Mouse (Mus musculus) G1E (cell line): ENCODE measurements around the gene Gns. TPM values are rescaled to one million over a fixed set of nuclear protein-coding genes. Genes with fewer than 3 reads are reported as not detected.

ENCODE experiments used
- ATAC-seq: 2 replicates; pipeline ENCODE4 v1.8.0; 2016; ENCODE audit warnings: mild to moderate bottlenecking; ENCODE audit not compliant: insufficient number of reproducible peaks, poor library complexity, low FRiP score, severe bottlenecking; ENCODE audit errors: extremely low read depth
- DNase-seq: peaks from one replicate; pipeline ENCODE4 v3.0.0; 2012; ENCODE audit warnings: low spot score
- H3K27me3 ChIP-seq: 2 replicates; pipeline ENCODE4 v1.6.1; 2012; ENCODE audit warnings: mild to moderate bottlenecking, low read length, inconsistent platforms; ENCODE audit not compliant: insufficient read depth
- H3K36me3 ChIP-seq: replicated peaks from 2 replicates; pipeline ENCODE3; 2012; ENCODE audit warnings: mild to moderate bottlenecking, inconsistent platforms
- H3K4me1 ChIP-seq: 2 replicates; pipeline ENCODE4 v1.6.1; 2012; ENCODE audit warnings: low read depth, low read length, inconsistent platforms, mixed read lengths; ENCODE audit not compliant: insufficient read depth
- H3K4me3 ChIP-seq: 2 replicates; pipeline ENCODE4 v1.5.1; 2012; ENCODE audit warnings: low read depth, mild to moderate bottlenecking, inconsistent platforms, low read length, moderate library complexity, mixed read lengths
- H3K9me3 ChIP-seq: replicated peaks from 2 replicates; pipeline ENCODE4 v1.6.1; 2012; ENCODE audit warnings: inconsistent platforms
- CTCF ChIP-seq: IDR thresholded peaks from 2 replicates; pipeline ENCODE4 v1.5.1; 2012; ENCODE audit warnings: low read depth, low read length, inconsistent platforms, mixed read lengths
- GATA1 ChIP-seq: IDR thresholded peaks from 2 replicates; pipeline ENCODE4 v1.6.1; 2012; ENCODE audit warnings: borderline replicate concordance, low read length, inconsistent platforms, mixed read lengths
- GATA2 ChIP-seq: IDR thresholded peaks from 2 replicates; pipeline ENCODE4 v1.6.1; 2012; ENCODE audit warnings: low read depth, low read length, inconsistent platforms, borderline replicate concordance
- POLR2AphosphoS5 ChIP-seq: IDR thresholded peaks from 2 replicates; pipeline ENCODE4 v1.6.1; 2012; ENCODE audit warnings: low read depth, low read length, inconsistent platforms; ENCODE audit not compliant: insufficient replicate concordance
- TAL1 ChIP-seq: conservative IDR thresholded peaks from 2 replicates; pipeline ENCODE4 v1.6.1; 2012; ENCODE audit warnings: low read depth, low read length, inconsistent platforms, mixed read lengths
- polyA plus RNA-seq: library from polyadenylated mRNA; stranded (reverse); fragments of >175 nt; gene quantifications from 2 replicates; pipeline ENCODE4 v1.2.3, GENCODE M21; 2012
- total RNA-seq, 2 experiments: library from RNA; stranded (forward) in 1 of 2; stranded (reverse) in 1 of 2; fragments of 200-1000 nt in 1 of 2; fragments of >200 nt in 1 of 2; fragmentation: Nextera tagmentation in 1 of 2; gene quantifications; 2 replicates each; pipeline ENCODE4 v1.2.3; 2014 to 2017

Gene Gns
- total and polyA plus RNA-seq, 3 experiments = 33.4 to 138 (median 134) TPM

DNA sequence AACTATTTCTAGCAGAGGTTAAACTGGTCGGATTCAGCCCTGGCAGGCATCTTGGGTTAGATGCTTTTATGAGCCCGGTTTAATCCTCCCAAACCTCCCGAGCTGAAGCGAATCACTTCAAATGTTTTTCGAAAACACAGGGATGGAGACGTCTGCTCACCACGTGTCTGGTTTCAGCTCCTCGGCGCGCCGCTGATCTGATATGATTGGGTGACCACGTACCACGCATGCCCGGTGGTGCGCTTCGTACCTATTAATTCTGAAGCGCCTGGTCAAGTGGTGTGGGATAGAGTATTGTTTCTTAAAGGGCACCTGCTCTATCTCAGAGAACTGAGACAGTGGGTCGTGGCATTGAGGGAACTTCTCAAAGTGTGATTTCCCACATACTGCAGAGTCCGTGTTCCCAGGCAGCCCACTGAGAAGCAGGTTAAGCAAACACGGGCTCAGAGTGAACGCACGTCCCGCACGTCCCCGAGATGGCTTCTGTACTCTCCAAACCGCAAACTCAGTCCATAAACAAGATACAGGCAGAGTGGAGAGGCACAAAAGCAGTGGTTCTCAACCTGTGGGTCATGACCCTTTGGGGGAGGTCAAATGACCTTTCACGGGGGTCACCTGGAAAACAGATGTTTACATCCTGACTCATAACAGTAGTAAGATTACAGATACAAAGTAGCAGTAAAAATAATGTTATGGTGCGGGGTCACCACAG is 70.8 kb downstream of the Gns start:
- TF ChIP-seq CTCF = no peak
- TF ChIP-seq POLR2AphosphoS5 = no peak
- no peak for TF ChIP-seq GATA2
- no peak for TF ChIP-seq TAL1
- TF ChIP-seq GATA1 = no peak
- Histone ChIP-seq H3K4me3 (no peak overlapping the region), H3K9me3 (no peaks in the 10 kb centered on the region), H3K36me3 (no peaks in the 10 kb centered on the region), H3K4me1 (peaks cover 2% of the 10 kb centered on the region), H3K27me3 (peaks cover 12% of the 10 kb centered on the region; the same call in 1 of the 2 replicates)
- no peak for ATAC-seq
- no peak for DNase-seq

DNA sequence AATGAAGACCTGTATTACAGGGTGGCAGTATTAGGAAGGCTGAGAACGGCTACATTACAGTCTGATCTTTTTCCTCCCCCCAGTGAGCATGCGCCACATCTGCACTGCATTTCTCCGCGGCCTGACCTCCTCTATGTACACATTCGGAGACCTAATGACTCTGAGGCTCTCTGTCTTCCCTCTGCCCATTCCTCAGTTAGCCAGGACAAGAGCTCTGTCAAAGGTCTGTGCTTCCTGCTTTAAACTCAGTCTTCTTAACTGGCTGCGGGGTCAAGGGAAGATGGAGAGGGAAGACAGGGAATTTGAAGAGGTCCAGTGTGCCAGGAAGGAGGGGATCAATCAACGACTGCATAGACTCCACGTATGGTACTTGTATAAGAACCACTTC is 71.4 kb downstream of the Gns start:
- Histone ChIP-seq H3K9me3 (no peaks in the 10 kb centered on the region), H3K27me3 (peaks cover 7% of the 10 kb centered on the region; the same call in 1 of the 2 replicates), H3K4me1 (peaks cover 2% of the 10 kb centered on the region), H3K4me3 (no peak overlapping the region), H3K36me3 (no peaks in the 10 kb centered on the region)
- ATAC-seq (no peak), DNase-seq (no peak)
- no peak for TF ChIP-seq GATA2
- no peak for TF ChIP-seq TAL1
- no peak for TF ChIP-seq GATA1
- no peak for TF ChIP-seq CTCF
- no peak for TF ChIP-seq POLR2AphosphoS5

DNA sequence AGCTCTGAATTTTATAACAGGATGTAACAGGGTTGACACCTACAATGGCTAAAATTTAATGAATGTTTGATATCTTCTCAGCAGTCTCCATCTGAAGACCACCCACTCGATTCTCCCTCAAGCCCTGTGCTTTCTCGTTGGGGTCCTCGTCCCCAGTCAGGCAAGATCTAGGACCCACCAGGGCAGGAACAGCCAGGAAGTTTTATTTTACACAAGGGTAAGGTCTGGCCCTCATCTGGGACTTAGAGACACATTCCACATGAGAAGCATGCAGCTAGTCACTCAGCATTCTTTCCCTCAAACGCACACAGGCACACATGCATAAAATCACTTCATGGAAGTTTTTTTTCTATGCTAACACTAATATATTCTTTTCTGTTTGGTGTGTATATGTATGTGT is 71.8 kb downstream of the Gns start:
- no peak overlapping the region for H3K4me3 ChIP-seq
- H3K9me3 ChIP-seq = no peaks in the 10 kb centered on the region
- ATAC-seq (no peak), DNase-seq (no peak)
- TF ChIP-seq GATA2 (no peak), POLR2AphosphoS5 (no peak), TAL1 (no peak), GATA1 (no peak), CTCF (no peak)
- peaks cover 7% of the 10 kb centered on the region; the same call in 1 of the 2 replicates for H3K27me3 ChIP-seq
- no peaks in the 10 kb centered on the region for H3K36me3 ChIP-seq
- peaks cover 2% of the 10 kb centered on the region for H3K4me1 ChIP-seq

DNA sequence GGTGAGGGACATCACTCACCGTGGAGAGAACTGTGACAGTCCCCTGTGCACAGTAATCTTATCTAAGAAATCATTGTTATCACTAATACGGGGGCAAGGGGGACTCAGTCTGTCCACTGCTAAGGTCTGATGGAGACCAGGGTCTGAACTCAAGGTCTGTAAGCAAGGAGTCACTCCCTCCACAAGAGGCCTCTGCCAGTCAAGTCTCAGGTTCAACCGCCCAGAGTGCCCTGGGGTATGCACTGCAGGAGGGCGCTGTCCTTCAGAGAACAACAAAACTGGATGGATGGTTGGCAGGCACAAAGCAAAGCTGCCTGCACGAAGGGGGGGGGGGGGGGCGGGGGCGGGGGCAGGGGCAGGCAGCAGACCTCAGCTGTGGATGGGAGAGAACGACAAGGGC is 73.2 kb downstream of the Gns start:
- no peak for TF ChIP-seq POLR2AphosphoS5
- no peak for TF ChIP-seq GATA1
- no peak for TF ChIP-seq CTCF
- no peak for TF ChIP-seq TAL1
- no peak for TF ChIP-seq GATA2
- peaks cover 1% of the 10 kb centered on the region; the same call in 1 of the 2 replicates for H3K27me3 ChIP-seq
- H3K9me3 ChIP-seq = no peaks in the 10 kb centered on the region
- no peaks in the 10 kb centered on the region for H3K4me1 ChIP-seq
- no peak overlapping the region for H3K4me3 ChIP-seq
- no peak for DNase-seq
- H3K36me3 ChIP-seq = no peaks in the 10 kb centered on the region
- ATAC-seq = no peak

DNA sequence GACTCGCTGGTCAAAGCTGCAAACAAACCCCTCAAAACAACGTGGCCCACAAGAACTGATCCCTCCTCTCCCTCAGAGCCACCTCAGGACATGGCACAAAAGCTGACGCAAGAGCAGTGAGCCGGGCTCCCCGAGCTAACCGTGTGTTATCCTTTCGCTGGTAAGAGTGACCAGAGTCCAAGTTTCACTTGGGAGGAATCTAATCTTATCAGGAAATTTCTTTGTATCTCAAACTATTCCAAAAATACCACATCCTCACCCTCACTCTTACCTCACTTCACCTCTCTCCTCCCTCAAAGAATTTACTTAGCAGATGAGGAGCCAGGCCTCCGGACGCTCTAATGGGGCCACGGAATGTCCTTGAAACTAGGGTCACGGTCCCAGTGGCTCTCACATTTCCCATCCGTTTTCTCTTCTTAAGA is 74.4 kb downstream of the Gns start:
- ATAC-seq (no peak), DNase-seq (no peak)
- no peaks in the 10 kb centered on the region for H3K9me3 ChIP-seq

DNA sequence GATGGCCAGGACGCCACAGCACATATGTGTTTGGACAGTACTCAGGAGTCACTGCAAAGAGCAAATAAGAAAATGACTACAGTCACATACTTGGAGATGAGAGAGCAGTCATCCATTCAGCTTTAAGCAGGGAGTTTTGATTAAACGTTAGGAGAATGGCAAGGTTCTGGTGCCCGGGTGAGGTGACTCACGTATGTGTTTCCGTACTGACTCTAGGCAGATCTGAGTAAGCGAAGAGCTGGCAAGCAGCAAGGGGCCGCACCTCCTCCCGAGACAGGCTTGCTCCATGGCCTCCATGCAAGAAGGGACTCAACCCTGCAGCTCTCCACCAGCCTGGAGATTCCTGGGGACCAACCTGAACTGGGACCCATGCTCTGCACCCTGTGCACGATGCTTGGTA is 78.9 kb downstream of the Gns start:
- Histone ChIP-seq H3K36me3 (no peaks in the 10 kb centered on the region), H3K9me3 (no peaks in the 10 kb centered on the region), H3K4me1 (no peaks in the 10 kb centered on the region), H3K4me3 (no peak overlapping the region), H3K27me3 (no peaks in the 10 kb centered on the region)
- TF ChIP-seq TAL1 (no peak), GATA2 (no peak), GATA1 (no peak), CTCF (no peak), POLR2AphosphoS5 (no peak)
- DNase-seq = no peak
- no peak for ATAC-seq

More for the DNA sequence above, 74.4 kb downstream of the Gns start:
- Histone ChIP-seq H3K4me1 (no peaks in the 10 kb centered on the region), H3K4me3 (no peak overlapping the region), H3K27me3 (no peaks in the 10 kb centered on the region), H3K36me3 (no peaks in the 10 kb centered on the region)
- TF ChIP-seq GATA1 (no peak), TAL1 (no peak), GATA2 (no peak), POLR2AphosphoS5 (no peak), CTCF (no peak)
